Mouse (Mus musculus): ENCODE measurements at regions not wholly inside any gene's neighbourhood (a gene's known extent, or its start where the extent isn't known, plus 50 kb on each side); places are given as distances from the start of the nearest gene placed in this dataset.

DNA sequence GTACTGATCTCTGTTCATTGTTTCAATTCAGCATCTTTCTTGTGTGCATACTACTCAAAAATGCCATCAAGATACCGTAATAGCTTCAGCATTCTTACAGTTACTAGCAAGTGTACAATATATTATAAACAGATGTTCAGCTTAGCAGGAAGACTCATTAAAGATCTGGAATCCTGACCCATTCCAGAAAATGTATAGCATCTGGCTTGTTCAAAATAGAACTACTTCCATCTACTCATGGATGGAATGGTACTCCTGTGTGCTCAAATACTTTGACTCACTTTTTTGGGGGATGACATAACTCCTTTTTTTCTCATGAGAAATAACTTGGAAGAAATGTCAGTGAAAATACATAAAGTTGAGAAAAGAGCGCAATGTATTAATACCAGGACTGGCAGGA lies 291.2 kb upstream of the Manea start:
- no peak for DNase-seq (ENCODE audit: inconsistent age in 2 of 2, low spot score in 1 of 2)

DNA sequence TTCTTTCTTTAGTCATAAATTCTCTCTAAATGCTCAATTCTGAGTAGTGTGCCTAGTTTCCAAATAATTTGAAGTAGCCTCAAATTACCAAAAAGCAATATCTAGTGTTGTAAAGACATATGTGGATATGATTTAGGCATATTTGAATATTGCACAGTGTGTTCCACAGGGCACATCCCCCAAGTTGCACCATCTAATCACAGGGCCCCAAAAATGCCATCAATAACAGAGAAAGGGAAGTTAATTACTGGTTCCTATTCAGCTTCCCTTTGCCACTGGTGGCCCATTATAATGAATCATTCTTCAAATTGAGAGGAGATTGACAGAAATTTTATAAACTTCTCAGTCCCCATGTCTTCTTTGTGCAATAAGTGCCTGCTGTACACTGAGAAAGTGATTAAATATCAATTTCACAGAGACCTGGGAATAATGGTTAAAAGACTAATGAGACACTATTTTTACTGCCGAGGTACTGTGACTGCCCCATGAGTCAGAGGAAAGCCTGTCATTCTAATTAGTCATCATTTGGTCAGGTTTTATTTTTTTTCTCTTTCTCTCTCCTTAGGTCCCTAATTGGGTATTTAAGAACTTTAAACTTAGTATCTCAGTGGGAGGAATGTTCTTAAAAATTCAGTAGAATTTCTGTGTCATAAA lies 284.0 kb upstream of the Manea start:
- DNase-seq (ENCODE audit: inconsistent age in 2 of 2, low spot score in 1 of 2) = no peak

DNA sequence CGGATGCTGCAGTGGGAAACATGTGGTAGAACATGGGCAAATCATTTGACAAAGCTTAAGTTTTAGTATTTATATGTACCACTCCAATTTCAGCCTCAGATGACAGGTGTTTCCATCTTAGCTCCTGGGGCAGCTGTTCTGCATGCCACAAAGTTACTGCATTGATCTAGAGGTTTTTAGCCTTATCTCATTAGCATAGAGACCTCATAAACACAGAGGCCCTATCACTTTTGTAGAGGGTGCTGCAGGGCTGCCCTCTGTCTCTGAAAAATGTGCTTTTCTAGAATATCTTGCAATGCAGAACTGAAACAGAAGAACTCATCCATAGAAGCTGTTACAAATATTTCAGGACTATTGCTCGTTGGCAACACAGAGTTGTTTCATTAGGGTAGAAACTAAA lies 283.0 kb upstream of the Manea start:
- DNase-seq (ENCODE audit: inconsistent age in 2 of 2, low spot score in 1 of 2) = no peak

DNA sequence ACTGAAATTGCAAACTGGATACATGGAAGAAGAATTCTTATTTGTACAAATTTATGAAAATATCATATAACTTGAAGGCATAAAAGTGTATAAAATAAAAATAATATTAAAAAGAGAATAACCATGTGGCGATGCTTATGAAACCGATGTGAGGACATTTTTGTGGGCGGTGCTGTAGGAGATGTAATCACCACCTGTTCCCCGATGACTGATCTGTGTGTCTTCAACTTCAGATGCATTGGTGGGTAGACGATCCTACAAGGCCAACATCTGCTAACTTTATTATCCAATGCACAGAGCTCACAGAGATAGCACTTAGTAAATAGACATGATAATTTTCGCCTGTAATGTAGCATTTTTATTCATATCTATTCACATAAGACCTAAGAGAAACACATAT lies 281.1 kb upstream of the Manea start:
- DNase-seq (ENCODE audit: inconsistent age in 2 of 2, low spot score in 1 of 2) = no peak

DNA sequence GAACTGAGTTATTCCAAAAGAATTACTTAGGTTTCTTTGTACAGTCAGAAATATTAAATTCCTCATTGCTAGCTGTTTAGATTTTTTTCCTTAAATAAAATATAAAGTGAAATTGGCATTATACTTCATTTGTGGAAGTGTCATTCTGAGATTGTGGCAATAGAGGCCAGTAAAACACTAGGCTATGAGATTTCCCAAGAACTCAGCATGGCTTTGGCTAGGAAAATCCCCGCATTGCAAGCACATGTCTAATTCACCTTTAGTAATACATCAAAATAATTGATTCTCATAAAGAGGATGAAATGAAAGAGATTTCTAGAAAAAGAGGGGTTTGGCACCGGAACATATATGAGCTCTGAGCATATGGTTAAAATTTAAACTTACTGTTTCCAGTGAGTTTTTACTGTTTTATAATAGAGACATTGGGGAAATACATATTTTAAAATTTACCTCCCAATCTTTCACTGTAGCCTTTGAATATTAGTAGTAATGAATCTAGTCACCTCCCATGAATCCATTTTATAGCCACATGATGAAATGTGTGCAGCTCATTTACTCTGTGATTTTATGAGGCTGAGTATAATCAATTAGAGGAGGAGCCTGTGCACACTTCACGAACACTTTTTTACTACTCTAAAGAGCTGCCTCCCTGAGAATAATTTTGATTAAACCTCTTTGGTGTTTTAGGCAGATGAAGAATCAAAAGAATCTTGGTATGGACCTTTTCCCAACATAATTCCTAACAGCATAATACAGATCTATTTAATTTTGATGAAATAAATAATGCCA lies 242.6 kb upstream of the Manea start:
- DNase-seq (ENCODE audit: inconsistent age in 2 of 2, low spot score in 1 of 2) = no peak

DNA sequence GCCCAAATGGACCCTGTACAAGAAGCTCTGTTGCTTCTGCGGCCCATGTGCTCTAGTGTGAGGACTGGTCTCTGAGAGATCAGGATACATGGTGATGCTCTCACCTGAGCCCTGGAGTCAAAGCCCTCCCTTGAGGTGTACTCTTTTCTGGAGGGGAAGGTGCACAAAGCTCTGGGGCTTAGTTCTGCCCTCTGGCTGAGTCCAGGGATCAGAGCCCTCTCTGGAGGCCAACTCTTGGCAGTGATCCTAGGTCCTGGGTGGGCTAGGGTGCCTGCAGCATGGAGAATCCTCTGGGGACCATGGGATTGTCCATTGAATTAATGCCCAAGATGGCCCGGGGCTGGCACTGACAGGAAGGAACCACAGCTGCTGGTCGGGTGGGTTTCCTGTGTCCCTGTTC lies 209.0 kb upstream of the Manea start:
- no peak for DNase-seq (ENCODE audit: inconsistent age in 2 of 2, low spot score in 1 of 2)

DNA sequence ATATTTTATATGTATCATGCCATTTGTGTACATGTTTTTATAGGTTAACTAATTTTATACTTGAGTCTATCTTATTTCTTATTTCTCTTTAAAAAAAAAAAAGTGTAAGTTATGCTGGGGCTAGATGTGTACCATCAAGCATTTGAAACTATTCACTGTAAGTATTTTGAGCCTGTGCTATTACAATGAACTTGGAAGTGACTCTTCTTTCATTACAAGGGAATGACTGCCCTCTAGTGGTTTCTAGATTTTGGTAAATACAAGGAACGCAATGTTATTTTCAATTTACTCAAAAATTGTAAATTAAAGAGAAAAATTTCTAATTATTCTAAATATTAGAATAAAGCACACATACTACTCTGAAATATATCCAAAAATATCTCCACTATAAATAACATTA lies 197.1 kb upstream of the Manea start:
- DNase-seq (ENCODE audit: inconsistent age in 2 of 2, low spot score in 1 of 2) = peak in 1 of 2 experiments; percentile 22

DNA sequence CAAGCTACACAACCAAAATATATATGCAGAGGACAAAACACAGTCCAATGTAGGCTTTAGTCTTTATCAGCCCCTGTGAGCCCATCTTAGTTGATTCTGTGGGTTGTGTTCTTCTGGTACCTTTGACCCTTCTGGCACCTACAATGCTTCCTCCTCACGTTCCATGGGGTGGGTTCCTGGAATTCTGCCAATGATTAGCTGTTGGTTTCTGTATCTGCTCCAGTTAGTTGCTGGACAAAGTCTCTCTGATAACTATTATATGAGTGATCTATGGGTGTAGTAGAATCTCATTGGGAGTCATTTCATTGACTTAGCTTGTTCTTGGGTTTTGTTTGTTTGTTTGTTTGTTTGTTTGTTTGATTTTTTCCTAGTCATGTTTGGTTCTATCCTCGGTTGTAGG lies 195.8 kb upstream of the Manea start:
- no peak for DNase-seq (ENCODE audit: inconsistent age in 2 of 2, low spot score in 1 of 2)

DNA sequence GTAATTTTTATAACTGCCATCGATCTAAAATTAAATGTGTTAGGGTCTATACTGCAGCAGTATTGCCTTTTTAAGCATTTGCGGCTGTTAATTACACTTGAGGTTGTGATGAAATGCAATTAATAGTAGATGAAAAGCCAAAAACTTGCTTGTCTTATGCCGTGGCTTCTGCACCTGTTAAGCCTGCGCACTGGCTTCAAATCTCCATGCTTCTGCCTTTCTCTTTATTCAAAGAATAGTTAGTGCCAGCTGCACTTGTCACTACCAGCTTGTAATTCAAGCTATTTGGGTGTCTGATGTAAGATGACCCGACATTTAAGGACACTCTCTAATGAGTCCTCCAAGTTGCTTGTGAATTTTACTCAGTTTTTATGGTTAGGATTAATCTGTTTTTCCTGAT lies 161.3 kb upstream of the Manea start:
- DNase-seq (ENCODE audit: inconsistent age in 2 of 2, low spot score in 1 of 2) = no peak

DNA sequence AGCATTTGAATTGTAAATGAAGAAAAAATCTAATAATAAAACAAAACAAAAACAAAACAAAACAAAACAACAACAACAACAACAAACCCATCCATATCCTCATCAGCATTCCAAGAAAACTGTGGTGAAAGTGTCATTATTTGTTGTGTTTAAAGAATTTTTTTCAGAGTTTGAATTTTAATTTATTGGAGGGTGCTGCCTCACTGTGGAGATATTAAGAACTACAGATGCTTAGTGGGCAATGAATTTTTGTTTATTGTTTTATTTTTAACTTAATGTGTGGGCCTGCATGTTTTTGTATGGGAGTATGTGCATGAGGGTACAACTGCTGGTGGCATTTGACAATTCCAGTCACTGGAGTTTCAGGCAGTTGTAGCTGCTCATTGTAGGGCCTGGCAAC lies 147.6 kb upstream of the Manea start:
- peak in 1 of 2 experiments; percentile 26 for DNase-seq (ENCODE audit: inconsistent age in 2 of 2, low spot score in 1 of 2)

DNA sequence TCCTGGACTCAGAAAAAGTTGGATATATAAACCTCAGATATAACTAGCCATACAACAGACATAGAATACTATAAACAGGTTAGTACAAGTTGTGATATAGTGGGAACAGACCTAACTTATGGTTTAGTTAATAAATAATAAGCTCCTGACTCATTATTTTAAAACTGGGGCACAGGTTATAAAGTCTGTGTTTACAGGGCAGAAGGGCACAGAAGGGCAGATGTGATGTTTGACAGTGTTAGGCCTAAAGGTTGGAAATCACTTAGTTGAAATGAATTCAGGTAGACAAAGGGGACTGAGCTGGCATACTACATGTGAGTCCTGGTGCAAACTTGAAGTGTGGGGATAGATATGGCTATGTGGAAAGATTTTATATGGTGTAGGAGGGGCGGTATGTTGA lies 128.2 kb upstream of the Manea start:
- no peak for DNase-seq (ENCODE audit: inconsistent age in 2 of 2, low spot score in 1 of 2)

DNA sequence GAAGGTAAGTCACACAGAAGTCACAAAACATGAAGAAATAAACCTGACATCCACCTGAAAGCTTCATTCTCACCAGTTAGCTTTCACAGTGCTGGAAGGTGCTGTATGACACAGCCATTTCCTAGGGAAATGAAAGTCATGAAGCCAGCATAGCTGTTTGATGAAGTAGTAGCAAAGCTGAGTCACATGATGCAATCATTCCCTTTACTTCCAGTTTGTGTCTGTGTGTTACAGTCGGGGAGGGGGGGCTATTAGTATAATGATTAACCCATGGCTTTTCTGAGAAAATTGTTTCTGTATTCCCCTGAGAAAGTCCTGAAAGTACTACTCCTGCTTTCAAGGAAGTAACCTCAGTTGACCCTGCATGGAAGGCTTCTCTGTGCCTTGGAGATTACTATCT lies 94.8 kb upstream of the Manea start:
- no peak for DNase-seq (ENCODE audit: inconsistent age in 2 of 2, low spot score in 1 of 2)

DNA sequence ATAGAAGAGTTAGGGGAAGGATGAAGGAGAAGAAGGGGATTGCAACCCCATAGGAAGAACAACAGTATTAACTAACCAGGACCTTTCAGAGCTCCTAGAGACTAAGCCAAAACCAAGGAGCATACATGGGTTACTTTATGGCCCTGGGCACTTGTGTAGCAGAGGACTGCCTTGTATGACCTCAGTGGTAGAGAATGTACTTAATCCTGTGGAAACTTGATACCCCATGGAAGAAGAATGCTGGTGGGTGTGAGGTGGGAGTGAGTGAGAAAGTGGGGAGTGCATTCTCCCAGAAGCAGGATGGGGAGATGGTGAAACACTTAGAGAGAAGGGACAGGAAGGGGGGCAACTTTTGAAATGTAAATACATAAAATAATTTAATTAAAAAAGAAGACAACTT lies 75.4 kb upstream of the Manea start:
- no peak for DNase-seq (ENCODE audit: inconsistent age in 2 of 2, low spot score in 1 of 2)

DNA sequence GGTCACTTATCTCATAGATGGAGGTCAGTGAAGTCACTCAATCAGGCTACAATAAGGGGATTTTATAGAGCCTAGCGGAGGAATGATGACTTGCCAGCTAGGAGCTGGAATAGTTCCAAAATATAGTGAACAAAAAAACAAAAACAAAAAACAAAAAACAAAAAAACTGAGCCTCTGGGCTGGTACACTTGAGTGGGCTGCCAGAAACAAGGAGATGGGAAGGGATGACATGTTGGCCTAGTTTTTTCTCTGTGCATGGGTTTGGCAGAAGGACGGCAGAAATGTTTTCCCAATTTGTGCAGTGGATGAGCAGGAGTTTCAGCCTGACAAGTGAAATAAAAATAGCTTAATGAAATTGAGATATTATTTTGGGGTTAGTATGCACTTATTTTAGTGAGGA lies 57.6 kb upstream of the Manea start:
- DNase-seq (ENCODE audit: inconsistent age in 2 of 2, low spot score in 1 of 2) = no peak

DNA sequence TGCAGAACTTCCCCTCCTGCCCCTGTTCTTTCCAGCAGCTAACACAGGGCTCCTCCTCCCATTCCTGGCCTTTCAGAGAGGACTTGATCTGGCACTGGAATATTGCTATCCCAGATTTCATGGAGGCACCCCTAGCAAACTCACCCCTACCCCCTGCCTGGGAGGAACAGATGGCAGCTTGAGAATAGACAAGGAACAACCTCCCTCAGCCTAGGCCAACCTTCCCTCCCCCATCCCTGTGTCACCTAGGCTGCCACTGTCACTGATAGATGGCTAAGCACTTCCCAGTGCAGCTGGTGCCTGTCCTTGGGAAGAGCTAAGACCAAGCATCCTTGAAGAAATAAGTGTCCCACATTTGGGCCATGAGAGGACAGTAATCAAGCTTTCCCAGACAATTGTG lies 55.5 kb upstream of the Manea start:
- peak in 1 of 2 experiments; percentile 17 for DNase-seq (ENCODE audit: inconsistent age in 2 of 2, low spot score in 1 of 2)

All from adrenal gland, adult (tissue).